8 mouse cellular contexts compared by ENCODE assay signal in the genomic region with DNA sequence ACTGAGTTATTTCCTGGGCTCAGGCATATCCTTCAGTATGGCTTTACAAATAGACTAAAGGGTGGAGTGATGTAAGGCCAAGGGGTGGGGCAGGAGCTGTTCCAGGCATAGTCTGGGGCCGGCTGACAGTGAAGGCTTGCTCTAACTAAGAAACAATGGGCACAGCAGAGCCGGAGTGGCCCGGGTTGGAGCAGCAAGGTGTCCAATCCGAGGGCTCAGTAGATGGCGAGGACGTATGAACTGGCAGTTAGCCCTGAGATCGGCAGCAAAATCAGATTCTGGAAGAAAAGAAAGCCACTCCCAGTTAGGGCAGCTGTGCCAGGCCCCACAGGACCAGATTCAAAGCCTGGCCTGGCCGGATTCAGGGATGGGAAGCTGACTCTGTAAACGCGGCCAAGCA.
DNase-seq lines count a peak whose midpoint lies in the region; ATAC-seq and TF ChIP-seq lines count a peak whose summit lies in the region.

No protein-coding gene starts in this region.

- 46% methylated on average over 10 of the region's 10 CpGs for WGBS in intestine, embryonic 14.5 days
- 23% methylated on average over 10 of the region's 10 CpGs for WGBS in midbrain, postnatal 0 days

- peak; percentile 61 for ATAC-seq in intestine, embryonic 14.5 days (replicated peaks; ENCODE audit: low FRiP score, low TSS enrichment, low read depth)
- 0 out of 2 replicates have a peak, but pooled peaks have one; percentile 61 for ATAC-seq in midbrain, postnatal 0 days (ENCODE audit: low FRiP score)
- no peak for ATAC-seq in cerebellum, adult (ENCODE audit: insufficient number of reproducible peaks, low FRiP score, low TSS enrichment)

- DNase-seq in cerebellum, postnatal 25 days = peak; percentile 35 to 57
- no peak for DNase-seq in cerebellum, adult 9-11 months
- DNase-seq in urinary bladder, postnatal 14 days (ENCODE audit: low spot score) = peak; percentile 60
- no peak for DNase-seq in urinary bladder, adult 2 months (ENCODE audit: low spot score)
- DNase-seq in intestine, embryonic 14.5 days (ENCODE audit: low spot score) = no peak
- peak; percentile 90 for DNase-seq in midbrain, postnatal 0 days (ENCODE audit: low spot score)
- no peak for DNase-seq in thymus, postnatal 10 days (ENCODE audit: low spot score in 2 of 2)

- no peak overlapping the region for H3K4me2 ChIP-seq in intestine, embryonic 14.5 days (ENCODE audit: low read length)
- H3K4me2 ChIP-seq in midbrain, postnatal 0 days (ENCODE audit: low read depth, low read length, poor library complexity, severe bottlenecking) = no peak overlapping the region

- H3K27me3 ChIP-seq in intestine, embryonic 14.5 days (replicated peaks; ENCODE audit: control insufficient read depth, insufficient read depth, low read length) = no peaks in the 10 kb centered on the region
- no peaks in the 10 kb centered on the region for H3K27me3 ChIP-seq in midbrain, postnatal 0 days (ENCODE audit: insufficient read depth, low read length)

- H3K4me3 ChIP-seq in intestine, embryonic 14.5 days (ENCODE audit: low read depth, low read length) = no peak overlapping the region
- no peak overlapping the region for H3K4me3 ChIP-seq in midbrain, postnatal 0 days (ENCODE audit: low read depth, low read length)

- H3K9me3 ChIP-seq in intestine, embryonic 14.5 days (ENCODE audit: control insufficient read depth, low read length) = no peaks in the 10 kb centered on the region
- no peaks in the 10 kb centered on the region for H3K9me3 ChIP-seq in midbrain, postnatal 0 days (ENCODE audit: low read length)

- no peak overlapping the region for H3K27ac ChIP-seq in intestine, embryonic 14.5 days (ENCODE audit: low read depth)
- no peak overlapping the region for H3K27ac ChIP-seq in midbrain, postnatal 0 days (ENCODE audit: low read depth, low read length)

- H3K4me1 ChIP-seq in intestine, embryonic 14.5 days (replicated peaks; ENCODE audit: control insufficient read depth, insufficient read depth, low read length) = peaks cover 22% of the 10 kb centered on the region; the same call in 1 of the 2 replicates
- no peaks in the 10 kb centered on the region for H3K4me1 ChIP-seq in midbrain, postnatal 0 days (ENCODE audit: insufficient read depth, low read length)

- no peak for TF ChIP-seq CTCF in midbrain, postnatal 0 days (IDR thresholded peaks at IDR 0.05)

- H3K9ac ChIP-seq in intestine, embryonic 14.5 days (ENCODE audit: low read length) = no peak overlapping the region
- H3K9ac ChIP-seq in midbrain, postnatal 0 days (replicated peaks; ENCODE audit: low read length, poor library complexity, severe bottlenecking) = no peak overlapping the region

- no peaks in the 10 kb centered on the region for H3K36me3 ChIP-seq in intestine, embryonic 14.5 days (ENCODE audit: control insufficient read depth, insufficient read depth, low read length)
- H3K36me3 ChIP-seq in midbrain, postnatal 0 days (ENCODE audit: insufficient read depth, low read length) = no peaks in the 10 kb centered on the region

Comparison
In these comparisons a context has a peak if more than half of its experiments do, and no peak if none do; other contexts are left out.
1. DNase-seq: peak in cerebellum, postnatal 25 days (2 of 2), urinary bladder, postnatal 14 days (single experiment) and midbrain, postnatal 0 days (single experiment); none in cerebellum, adult 9-11 months (single experiment), urinary bladder, adult 2 months (single experiment), intestine, embryonic 14.5 days (single experiment) and thymus, postnatal 10 days (0 of 2).